Mouse (Mus musculus): Measurements from ENCODE around the gene Pdhx. TPM values are rescaled to one million over a fixed set of nuclear protein-coding genes. Genes with fewer than 3 reads are reported as not detected.

The Pdhx gene
- polyA plus RNA-seq, 1 experiment from 2014 or later = 36.6 TPM

- H3K4me1 ChIP-seq (replicated peaks) = no peaks in the 10 kb centered on the region
- H3K27ac ChIP-seq = no peak overlapping the region
- H3K4me3 ChIP-seq (replicated peaks) = no peak overlapping the region
- H3K9ac ChIP-seq = no peak overlapping the region
- no peaks in the 10 kb centered on the region for H3K27me3 ChIP-seq (replicated peaks)
- H3K4me2 ChIP-seq (replicated peaks) = no peak overlapping the region
- no peak for ATAC-seq
- WGBS = 72% methylated on average over 2 of the region's 2 CpGs
- no peaks in the 10 kb centered on the region for H3K36me3 ChIP-seq
- H3K9me3 ChIP-seq = no peaks in the 10 kb centered on the region
These were observed 93.8 kb downstream of the Pdhx start for GRCm38 (mm10) chr2:102979519-102979918.

DNA sequence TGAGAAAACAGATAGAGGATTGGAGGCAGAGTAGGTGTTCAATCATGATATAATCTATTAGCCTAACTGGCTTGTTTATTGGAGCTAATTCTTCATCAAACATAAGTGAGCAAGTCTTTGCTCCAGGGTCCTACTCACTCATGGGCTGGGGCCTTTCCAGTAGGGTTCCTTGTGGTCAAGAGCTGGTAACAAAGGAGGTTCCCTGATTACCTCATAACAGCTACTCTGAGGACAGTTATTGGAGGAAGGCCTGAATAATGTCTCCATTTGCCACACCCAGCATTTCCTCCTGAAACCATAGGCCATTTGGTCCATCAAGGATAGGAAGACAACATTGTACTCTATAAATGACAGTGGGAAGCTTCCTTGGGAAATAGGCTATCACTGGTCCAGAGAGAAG lies 94.2 kb downstream of the Pdhx start:
- no peak overlapping the region for H3K4me2 ChIP-seq (replicated peaks)
- H3K27ac ChIP-seq = no peak overlapping the region
- ATAC-seq = no peak
- H3K9me3 ChIP-seq = no peaks in the 10 kb centered on the region
- H3K9ac ChIP-seq = no peak overlapping the region
- no peaks in the 10 kb centered on the region for H3K4me1 ChIP-seq (replicated peaks)
- H3K27me3 ChIP-seq (replicated peaks) = no peaks in the 10 kb centered on the region
- no peaks in the 10 kb centered on the region for H3K36me3 ChIP-seq
- H3K4me3 ChIP-seq (replicated peaks) = no peak overlapping the region

DNA sequence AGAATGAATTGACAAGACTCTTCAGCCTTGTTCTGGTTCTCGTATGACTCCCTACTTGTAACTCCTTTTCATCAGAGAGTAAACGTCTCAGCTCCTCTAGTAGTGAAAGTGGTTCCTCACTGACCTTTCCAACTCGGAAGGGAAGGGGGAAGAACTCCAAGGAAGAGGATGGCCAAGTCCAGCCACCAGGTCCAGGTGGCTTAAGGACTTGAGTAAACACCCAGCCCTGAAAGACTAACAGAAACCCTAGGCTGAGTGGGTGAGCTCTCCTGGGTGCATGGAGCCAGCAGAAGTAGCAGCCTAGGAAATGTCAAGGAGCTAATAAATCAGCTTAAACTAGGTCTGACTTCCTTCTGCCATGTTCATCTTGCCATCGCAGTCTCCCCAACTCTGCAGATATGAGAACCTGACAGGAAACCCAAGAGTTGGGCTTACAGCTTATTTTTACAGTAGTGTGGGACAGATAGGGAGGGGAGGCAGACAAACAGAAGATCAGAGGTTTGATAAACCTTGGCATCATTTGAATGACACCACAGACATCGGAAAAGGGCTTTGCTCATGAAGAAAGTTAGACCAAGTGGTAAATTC lies 97.9 kb downstream of the Pdhx start:
- Histone ChIP-seq H3K4me1 (replicated peaks) (no peaks in the 10 kb centered on the region), H3K4me3 (replicated peaks) (no peak overlapping the region)
- 60% methylated on average over 5 of the region's 5 CpGs for WGBS

DNA sequence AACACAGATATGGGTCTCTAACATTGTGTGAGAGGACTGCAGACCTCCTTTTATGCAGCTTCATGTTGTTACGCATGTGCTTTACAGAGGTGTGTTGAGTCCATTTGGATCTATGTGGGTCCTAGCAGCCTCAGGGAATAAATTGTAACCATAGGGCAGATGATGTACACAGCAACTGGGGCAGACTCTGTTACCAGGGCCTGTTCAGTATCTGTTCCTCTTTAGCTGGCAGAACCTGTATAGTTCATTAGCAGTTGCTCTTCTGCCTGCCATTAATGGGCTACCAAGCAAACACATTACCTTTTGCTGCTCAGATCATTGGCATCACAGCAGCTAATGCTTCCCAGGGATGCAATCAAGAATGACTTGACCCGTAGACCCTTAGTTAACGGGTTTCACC lies 100.2 kb downstream of the Pdhx start:
- WGBS = 95% methylated on average over 3 of the region's 3 CpGs
- Histone ChIP-seq H3K36me3 (no peaks in the 10 kb centered on the region), H3K9ac (no peak overlapping the region), H3K27ac (no peak overlapping the region), H3K9me3 (no peaks in the 10 kb centered on the region), H3K4me2 (replicated peaks) (no peak overlapping the region), H3K4me3 (replicated peaks) (no peak overlapping the region), H3K27me3 (replicated peaks) (no peaks in the 10 kb centered on the region), H3K4me1 (replicated peaks) (no peaks in the 10 kb centered on the region)
- no peak for ATAC-seq

More for the DNA sequence above, 97.9 kb downstream of the Pdhx start:
- ATAC-seq = no peak
- Histone ChIP-seq H3K4me2 (replicated peaks) (no peak overlapping the region), H3K27me3 (replicated peaks) (no peaks in the 10 kb centered on the region), H3K9me3 (no peaks in the 10 kb centered on the region), H3K9ac (no peak overlapping the region), H3K36me3 (no peaks in the 10 kb centered on the region), H3K27ac (no peak overlapping the region)

GRCm38 (mm10) chr2:102972575-102972974 lies 100.7 kb downstream of the Pdhx start:
- Histone ChIP-seq H3K4me1 (replicated peaks) (no peaks in the 10 kb centered on the region), H3K9ac (no peak overlapping the region), H3K4me3 (replicated peaks) (no peak overlapping the region), H3K27ac (no peak overlapping the region), H3K36me3 (no peaks in the 10 kb centered on the region), H3K9me3 (no peaks in the 10 kb centered on the region), H3K4me2 (replicated peaks) (no peak overlapping the region), H3K27me3 (replicated peaks) (no peaks in the 10 kb centered on the region)
- no peak for ATAC-seq
- 42% methylated on average over 5 of the region's 5 CpGs for WGBS

- Histone ChIP-seq H3K4me3 (replicated peaks) (no peak overlapping the region), H3K4me1 (replicated peaks) (no peaks in the 10 kb centered on the region), H3K27ac (no peak overlapping the region), H3K9me3 (no peaks in the 10 kb centered on the region), H3K4me2 (replicated peaks) (no peak overlapping the region), H3K9ac (no peak overlapping the region), H3K36me3 (no peaks in the 10 kb centered on the region), H3K27me3 (replicated peaks) (no peaks in the 10 kb centered on the region)
- ATAC-seq = no peak
These were observed 101.4 kb downstream of the Pdhx start for GRCm38 (mm10) chr2:102971951-102972350.

Other genes with a start within 250 kb of the Pdhx start
- gene Cd44, start 171.8 kb downstream of the Pdhx start, polyA plus RNA-seq (2015; fragmentation: Nextera tagmentation; extraction: Ambion mirVana) = 12.6 and 13.8 TPM in 2 replicates
- 55.1 and 55.6 TPM in 2 replicates for gene Apip, start 162 bp upstream of the Pdhx start, polyA plus RNA-seq (2015; fragmentation: Nextera tagmentation; extraction: Ambion mirVana)
- gene Ehf, start 229.8 kb upstream of the Pdhx start, polyA plus RNA-seq (2015; fragmentation: Nextera tagmentation; extraction: Ambion mirVana) = 19.2 and 23.1 TPM in 2 replicates

All from intestine, embryonic 15.5 days (tissue).